Mouse (Mus musculus) E14TG2a.4 (cell line): ENCODE measurements at regions not wholly inside any gene's neighbourhood (a gene's known extent, or its start where the extent isn't known, plus 50 kb on each side); places are given as distances from the start of the nearest gene placed in this dataset.

Source experiments
- CTCF ChIP-seq: conservative IDR thresholded peaks from 2 replicates; pipeline ENCODE4 v1.5.1; 2014; ENCODE audit warnings: low read length
- NANOG ChIP-seq: IDR thresholded peaks from 2 replicates; pipeline ENCODE4 v1.6.1; 2014; ENCODE audit warnings: borderline replicate concordance, low read length, mixed read lengths
- POU5F1 ChIP-seq: IDR thresholded peaks from 2 replicates; pipeline ENCODE4 v1.6.1; 2014; ENCODE audit warnings: low read length, borderline replicate concordance

- peak; percentile 21; the same call in 1 of the 2 replicates for TF ChIP-seq CTCF
- no peak for TF ChIP-seq NANOG
- no peak for TF ChIP-seq POU5F1
Observed at GRCm38 (mm10) chrX:22249016-22249415, 504.1 kb upstream of the Gm28269 start.
